Mouse (Mus musculus): ENCODE data around the gene Aldh1a3.

GRCm38 (mm10) chr7:66373391-66373790 is 53.9 kb downstream of the Aldh1a3 start:
- TF ChIP-seq EP300 (IDR thresholded peaks at IDR 0.05; ENCODE audit: low read depth) (no peak), CTCF (IDR thresholded peaks at IDR 0.05; ENCODE audit: low read depth) (no peak)

All from heart, postnatal 0 days (tissue).